Mouse (Mus musculus): ENCODE results near the gene Rsph14.

The Rsph14 gene

GRCm38 (mm10) chr10:74994863-74995262, 37.5 kb downstream of the Rsph14 start:
- DNase-seq (ENCODE audit: low spot score in 2 of 2): no peak

DNA sequence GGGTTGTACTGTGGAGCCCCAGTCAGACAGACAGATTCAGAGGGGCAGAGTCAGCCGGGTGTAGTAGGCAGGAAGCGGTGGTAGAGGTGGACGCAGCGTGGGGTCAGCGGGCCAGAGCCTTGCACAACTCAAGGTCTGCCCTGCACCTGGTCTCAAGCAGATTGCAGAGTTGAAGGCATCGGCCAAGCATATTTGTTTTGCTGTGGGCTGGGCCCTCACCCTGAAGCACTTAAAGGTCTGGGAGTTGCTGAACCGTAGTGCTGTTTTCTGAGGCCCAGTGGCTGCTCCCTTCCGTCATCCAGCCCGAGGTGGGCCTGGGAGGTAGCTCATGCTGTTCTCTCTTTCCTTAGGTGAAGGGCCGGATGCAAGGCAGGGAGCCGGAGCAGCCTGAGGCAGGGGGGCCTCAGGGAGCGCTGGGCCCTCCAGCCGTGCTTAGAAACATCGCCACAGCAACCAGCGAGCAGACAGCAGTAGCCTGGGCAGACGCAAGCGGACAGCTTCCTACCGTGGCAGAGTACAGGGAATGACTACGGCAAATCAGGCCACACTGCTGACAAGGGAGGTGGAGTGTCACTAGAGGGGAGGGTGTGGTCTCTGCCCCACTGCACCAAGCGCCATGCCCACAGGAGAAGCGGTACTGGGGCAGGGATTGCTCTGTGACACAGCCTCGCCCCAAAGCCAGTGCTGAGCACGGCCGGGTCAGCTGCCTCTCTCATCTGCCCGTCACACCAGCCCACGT, 41.6 kb downstream of the Rsph14 start:
- no peak for DNase-seq (ENCODE audit: low spot score in 2 of 2)

DNA sequence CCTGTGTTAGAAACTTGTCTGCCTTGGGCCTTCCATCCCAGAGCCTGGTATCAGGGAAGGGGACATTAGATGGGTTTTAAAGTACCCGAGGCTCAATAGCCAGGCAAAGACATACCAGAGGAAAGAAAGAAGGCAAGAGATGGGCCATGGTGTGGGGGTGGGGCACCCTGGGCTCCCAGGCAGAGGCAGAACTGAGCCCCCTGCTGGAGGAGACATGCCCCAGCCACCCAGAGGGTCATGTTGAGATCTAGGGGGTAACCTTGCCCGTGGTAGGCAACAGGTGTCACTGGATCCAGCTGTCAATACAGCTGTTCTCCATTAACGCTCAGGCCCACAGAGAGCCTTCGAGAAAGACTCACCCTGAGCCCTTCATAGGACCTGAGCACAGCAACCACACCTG, 42.6 kb downstream of the Rsph14 start:
- DNase-seq (ENCODE audit: low spot score in 2 of 2): no peak

GRCm38 (mm10) chr10:74987698-74988470, 44.5 kb downstream of the Rsph14 start:
- no peak for DNase-seq (ENCODE audit: low spot score in 2 of 2)

DNA sequence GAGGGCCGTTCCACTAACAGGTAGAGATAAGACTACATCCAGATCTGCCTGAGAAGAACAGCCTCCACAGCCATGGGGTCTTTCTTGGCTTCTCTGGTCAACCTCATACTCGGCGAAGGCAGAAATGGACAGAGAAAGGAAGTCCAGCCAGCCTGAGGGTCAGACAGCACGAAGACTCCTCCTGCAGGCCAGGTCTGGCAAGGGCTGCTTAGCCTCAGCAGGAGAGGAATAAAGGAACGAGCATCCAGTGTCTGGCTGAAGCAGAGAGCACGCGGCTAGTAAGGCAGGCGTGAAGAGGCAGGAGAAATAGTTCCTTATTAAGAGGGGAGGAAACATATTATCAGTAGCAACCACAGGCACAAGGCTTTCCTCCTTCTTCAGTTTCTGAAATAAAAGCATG, 49.2 kb downstream of the Rsph14 start:
- DNase-seq (ENCODE audit: low spot score in 2 of 2): no peak

DNA sequence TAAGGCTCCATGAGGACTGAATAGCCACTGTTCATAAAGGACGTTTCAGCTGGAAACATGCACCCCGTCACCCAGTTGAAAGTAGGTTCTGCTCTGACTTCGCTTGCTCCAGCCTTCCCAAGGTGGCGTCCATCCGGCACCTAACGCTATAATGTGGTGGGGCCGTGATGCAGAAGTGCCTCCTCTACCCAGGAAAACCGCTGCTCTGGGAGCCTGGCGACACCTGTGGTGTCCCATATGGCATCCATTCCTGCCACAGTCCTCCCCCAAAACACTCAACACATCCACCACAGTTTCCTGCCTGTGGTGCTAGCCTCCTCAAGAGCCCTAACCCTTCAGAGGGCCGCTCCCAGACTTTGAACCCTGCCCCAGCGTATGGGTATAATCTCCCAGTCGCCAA, 51.2 kb downstream of the Rsph14 start:
- DNase-seq (ENCODE audit: low spot score in 2 of 2): no peak

DNA sequence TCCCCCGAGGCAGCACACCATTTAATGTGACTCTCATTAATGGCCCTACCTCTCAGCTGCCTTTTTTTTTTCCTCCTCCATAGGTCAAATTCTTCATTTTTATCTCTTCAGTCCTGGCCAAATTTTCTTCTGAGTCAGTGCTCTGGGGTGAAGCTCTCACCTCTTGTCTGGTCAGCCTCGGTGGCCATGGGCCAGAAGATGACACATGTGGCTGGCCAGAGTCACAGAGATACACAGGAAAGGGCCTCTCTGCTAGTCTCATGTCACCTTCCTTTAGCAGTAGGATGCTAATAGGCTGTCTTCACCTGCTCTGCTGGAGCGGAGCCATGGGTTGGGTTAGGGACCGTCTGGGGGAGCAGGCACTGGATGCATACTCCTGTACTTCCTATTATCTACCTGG, 54.3 kb downstream of the Rsph14 start:
- no peak for DNase-seq (ENCODE audit: low spot score in 2 of 2)

DNA sequence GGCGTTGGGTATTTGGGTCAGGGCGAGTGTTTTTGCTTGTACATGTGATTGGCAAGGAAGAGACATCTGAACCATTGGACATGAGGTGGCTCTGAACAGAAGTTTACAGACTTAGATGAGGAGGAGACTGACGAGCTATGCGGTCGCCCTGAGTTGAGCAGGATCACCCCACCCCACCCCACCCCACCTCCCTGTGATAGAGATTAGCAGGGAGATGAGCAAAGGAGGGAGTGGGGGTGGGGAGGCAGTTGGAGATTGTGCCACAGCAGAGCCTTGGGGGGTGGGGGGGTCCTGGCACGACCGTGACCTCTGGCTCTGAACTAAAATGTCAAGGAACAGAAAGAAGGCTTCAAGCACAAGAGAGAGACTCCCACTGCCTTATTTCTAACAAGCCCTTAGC, 56.0 kb downstream of the Rsph14 start:
- no peak for DNase-seq (ENCODE audit: low spot score in 2 of 2)

- DNase-seq (ENCODE audit: low spot score in 2 of 2): no peak
These were observed 56.8 kb downstream of the Rsph14 start for GRCm38 (mm10) chr10:74975626-74976025.

DNA sequence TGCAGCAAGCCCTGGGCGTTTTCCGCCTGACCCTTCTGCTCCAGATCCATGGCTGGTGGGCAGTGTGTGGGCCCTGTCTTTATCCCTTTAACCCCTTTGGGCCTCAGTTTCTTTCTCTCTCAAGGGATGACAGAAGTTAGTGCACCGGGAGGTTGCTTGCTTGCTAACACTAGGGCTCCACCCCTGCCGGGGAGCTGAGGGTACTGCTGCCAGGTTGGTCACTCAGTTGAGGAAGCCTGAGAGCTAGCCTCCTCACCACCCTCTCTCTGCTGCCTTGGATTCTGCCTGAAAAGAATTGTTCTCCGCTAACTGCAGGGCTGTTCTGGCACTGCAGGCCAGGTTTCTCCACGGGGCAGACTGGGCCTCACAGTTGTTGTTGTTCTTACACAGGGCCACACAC, 59.4 kb downstream of the Rsph14 start:
- DNase-seq (ENCODE audit: low spot score in 2 of 2): no peak

DNA sequence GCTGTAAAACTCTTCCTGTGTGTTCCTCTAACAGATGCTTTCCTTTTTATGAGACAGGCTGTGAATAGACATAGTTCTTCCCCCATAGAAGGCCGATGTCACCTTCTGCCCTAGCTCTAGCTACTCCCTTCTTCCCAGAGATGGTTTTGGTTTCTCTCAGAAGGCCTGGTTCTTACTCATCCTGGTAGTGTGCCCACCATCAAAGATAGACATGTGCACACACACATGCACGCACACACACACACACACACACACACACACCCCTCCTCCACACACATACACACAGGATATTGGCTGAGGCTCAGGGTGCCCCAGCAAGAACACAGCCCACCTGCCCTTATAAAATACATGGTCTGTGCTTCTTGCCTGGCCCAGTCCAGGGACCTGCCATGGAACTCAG, 63.1 kb downstream of the Rsph14 start:
- DNase-seq (ENCODE audit: low spot score in 2 of 2): no peak

GRCm38 (mm10) chr10:74967651-74968267, 64.6 kb downstream of the Rsph14 start:
- DNase-seq (ENCODE audit: low spot score in 2 of 2): peak in 1 of 2 experiments; percentile 18

DNA sequence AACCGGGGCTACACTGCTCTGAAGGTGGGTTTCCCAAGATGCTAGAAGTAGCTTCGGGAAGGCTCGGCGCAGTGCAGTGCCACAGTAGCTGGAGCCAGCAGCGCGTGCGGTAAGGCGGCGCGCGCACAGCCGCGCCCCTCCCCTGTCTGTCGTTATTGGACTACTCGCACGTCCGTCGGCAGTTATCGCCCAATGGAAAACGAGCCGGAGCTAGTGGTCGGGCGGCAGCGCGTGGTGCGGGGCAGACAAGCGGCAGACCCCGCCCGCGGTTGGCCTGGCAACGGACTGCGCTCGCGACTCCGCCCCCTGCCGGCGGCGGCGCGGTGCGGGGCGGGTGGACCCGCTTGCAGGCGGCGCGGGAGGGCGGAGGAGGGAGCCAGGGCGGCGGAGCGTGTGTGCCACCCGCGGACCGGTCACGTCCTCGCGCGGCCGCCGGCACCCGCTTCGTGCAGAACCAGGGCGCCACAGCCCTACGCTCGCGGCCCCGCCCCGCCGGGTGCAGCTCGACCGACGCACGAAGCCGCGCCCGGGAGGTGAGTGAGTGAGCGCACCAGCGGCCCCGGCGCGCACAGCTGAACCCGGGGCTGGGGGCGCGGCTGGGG, 65.4 kb downstream of the Rsph14 start, which contains the start of gene Gnaz:
Gene Gnaz, plus strand, starts transcription at position 328 of the 602 bp plus-strand sequence.
- DNase-seq (ENCODE audit: low spot score in 2 of 2): peak; percentile 91 to 93

DNA sequence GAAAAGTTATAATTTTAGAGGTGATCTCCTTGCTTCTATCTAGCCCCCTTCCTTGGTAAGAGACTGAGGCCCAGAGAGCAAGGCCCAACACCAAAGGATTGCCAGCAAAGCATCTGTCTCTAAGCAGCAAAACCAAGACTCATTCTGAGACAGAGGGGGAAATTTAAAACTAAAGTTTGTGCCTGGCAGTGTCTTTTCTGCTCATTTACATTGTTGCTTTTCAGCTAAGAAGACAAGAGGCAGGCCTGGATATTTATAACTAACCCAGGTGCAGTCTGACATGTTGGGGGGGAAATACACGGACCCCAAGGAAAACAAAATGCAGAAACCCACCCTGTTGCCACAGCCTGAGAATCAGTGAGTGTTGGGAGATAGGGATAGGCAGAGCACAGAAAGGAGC, 68.0 kb downstream of the Rsph14 start:
- DNase-seq (ENCODE audit: low spot score in 2 of 2): no peak

DNA sequence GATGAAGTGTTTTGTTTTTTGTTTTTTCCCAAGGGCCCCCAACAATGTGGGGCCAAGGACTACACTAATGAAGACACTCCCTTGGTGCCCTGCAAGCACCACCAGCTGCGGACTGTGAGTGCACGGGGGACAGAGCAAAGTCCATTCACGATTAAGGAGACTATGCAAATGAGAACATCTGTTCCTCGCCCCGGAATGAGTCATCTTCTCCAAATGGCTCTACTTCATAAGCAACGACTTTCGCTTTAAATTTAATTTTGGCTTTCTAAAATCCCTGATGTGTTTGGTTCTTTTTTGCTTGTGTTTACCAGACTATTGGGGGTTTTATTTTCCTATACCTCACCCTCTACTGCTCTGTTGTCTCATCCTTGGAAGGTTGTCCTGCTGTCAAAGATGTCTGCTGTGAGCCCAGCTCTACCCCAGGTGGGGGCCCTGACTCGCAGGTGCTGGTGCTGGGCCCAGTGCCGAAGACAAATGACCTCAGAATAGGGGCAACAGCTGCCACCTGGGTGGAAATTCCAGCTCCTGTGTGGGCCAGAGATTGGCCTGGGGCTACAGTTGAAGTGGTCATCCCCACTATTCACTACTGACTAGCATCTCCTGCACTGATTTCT, 79.4 kb downstream of the Rsph14 start:
- no peak for DNase-seq (ENCODE audit: low spot score in 2 of 2)

GRCm38 (mm10) chr10:74940795-74941194, 91.6 kb downstream of the Rsph14 start:
- no peak for DNase-seq (ENCODE audit: low spot score in 2 of 2)

DNA sequence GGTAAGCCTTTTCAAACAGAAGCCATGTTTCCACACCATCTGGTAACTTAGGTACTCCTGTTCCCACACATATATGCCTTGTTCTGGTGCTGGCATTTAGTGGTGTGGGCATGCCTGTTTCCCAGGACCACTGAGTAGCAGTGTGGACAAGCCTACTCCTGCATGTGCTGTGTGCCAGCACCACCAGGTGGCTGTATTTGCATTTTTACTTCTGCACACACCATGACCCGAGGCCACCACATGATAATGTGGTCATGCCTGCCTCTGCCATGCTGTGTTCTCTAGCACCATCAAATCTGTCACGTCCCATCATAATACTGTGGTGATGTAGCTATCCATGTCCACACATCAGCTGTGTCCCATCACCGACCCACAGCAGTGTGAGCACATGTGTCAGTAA, 93.1 kb downstream of the Rsph14 start:
- no peak for DNase-seq (ENCODE audit: low spot score in 2 of 2)

- no peak for DNase-seq (ENCODE audit: low spot score in 2 of 2)
These were observed 94.0 kb downstream of the Rsph14 start for GRCm38 (mm10) chr10:74938410-74938809.

DNA sequence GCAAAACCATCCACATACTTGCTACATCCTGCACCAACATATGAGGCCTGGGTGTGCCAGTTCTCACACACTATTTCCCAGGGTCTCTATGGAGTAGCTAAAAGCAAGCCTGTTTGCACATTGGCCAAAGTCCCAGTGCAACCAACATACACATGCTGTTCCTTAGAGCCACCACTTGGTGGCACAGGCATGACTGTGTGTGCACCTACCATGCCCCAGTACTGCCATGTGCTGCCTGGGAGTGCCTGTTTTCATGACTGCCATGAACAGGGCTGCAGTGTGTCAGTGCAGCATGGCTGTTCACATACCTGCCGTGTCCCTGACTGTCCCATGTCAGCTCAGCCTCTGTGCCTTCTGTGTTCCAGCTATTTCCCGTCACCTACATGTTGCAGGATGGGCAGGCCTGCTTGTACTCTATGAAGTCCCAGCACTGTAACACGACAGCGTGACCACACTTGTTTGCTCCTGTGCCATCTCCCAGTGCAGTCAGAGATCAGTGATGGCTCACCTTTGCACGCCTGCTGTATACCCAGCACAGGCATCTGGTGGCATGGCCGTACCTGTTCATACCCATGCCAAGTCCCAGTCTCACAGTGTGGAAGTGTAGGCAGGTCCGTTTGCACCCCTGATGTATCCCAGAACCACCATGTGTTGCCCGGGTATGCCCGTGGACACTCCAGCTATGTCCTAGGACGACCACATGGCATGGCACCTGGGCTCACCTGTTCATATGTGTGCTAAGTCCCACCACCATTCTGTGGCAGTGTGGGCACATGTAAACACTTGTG, 95.2 kb downstream of the Rsph14 start:
- DNase-seq (ENCODE audit: low spot score in 2 of 2): no peak

GRCm38 (mm10) chr10:74935016-74935415, 97.4 kb downstream of the Rsph14 start:
- DNase-seq (ENCODE audit: low spot score in 2 of 2): no peak

GRCm38 (mm10) chr10:74934521-74934920, 97.9 kb downstream of the Rsph14 start:
- no peak for DNase-seq (ENCODE audit: low spot score in 2 of 2)
